Mouse (Mus musculus): Measurements from ENCODE around the gene Cyp2d34. TPM values are rescaled to one million over a fixed set of nuclear protein-coding genes. Genes with fewer than 3 reads are reported as not detected.

Cyp2d34 gene
- total RNA-seq, 1 experiment = not detected

- no peaks in the 10 kb centered on the region for H3K4me1 ChIP-seq (ENCODE audit: control insufficient read depth in 2 of 2, insufficient read depth in 2 of 2, low read length in 2 of 2, poor library complexity in 1 of 2)
- H3K4me3 ChIP-seq (ENCODE audit: insufficient read depth in 1 of 2, low read depth in 1 of 2, low read length in 2 of 2, poor library complexity in 1 of 2, severe bottlenecking in 1 of 2) = no peak overlapping the region
- H3K36me3 ChIP-seq (ENCODE audit: control insufficient read depth, insufficient read depth, low read length, poor library complexity, severe bottlenecking) = no peaks in the 10 kb centered on the region
- TF ChIP-seq CHD2 (IDR thresholded peaks at IDR 0.05; ENCODE audit: low read depth, low read length) (no peak), MAFK (IDR thresholded peaks at IDR 0.05; ENCODE audit: insufficient read depth, low read depth, low read length) (no peak), HCFC1 (IDR thresholded peaks at IDR 0.05; ENCODE audit: borderline replicate concordance, insufficient read depth, low read length) (no peak), ZNF384 (IDR thresholded peaks at IDR 0.05; ENCODE audit: low read depth, low read length) (no peak), ZC3H11A (IDR thresholded peaks at IDR 0.05; ENCODE audit: borderline replicate concordance, low read depth, low read length) (no peak)
- no peak for DNase-seq (ENCODE audit: low read depth, low spot score)
- in situ Hi-C loops (cut with MboI; ENCODE audit: low sequenced_read_pairs in 2 of 2, unreplicated experiment in 2 of 2) = no loop called here
- H3K27ac ChIP-seq (ENCODE audit: insufficient read depth, low read depth, low read length, poor library complexity, severe bottlenecking) = no peak overlapping the region
- no peaks in the 10 kb centered on the region for H3K9me3 ChIP-seq (ENCODE audit: control insufficient read depth, insufficient read depth, low read depth, low read length)
- no peak overlapping the region for H3K9ac ChIP-seq (ENCODE audit: insufficient read depth, low read depth, low read length, poor library complexity, severe bottlenecking)
These were observed 38.1 kb downstream of the Cyp2d34 start for GRCm38 (mm10) chr15:82582621-82583020.

DNA sequence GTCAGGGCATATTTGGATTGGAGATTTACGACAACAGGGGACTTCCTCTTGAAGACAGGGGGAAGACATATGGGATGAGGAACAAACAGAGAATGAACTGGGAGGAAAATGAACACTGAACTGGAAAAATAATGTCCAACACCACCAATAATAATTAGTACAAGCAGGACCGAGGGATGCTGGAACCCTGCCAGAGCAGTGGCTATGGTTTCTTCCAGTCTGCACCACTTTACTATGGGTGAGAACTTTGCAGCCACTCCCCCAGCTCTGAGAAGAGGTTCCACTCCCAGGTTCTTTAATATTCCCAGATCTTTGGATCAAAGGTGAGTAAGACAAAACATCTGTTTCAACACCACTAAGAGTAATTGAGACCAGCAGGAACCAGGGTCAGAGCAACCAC lies 41.7 kb downstream of the Cyp2d34 start:
- TF ChIP-seq MAFK (IDR thresholded peaks at IDR 0.05; ENCODE audit: insufficient read depth, low read depth, low read length) (no peak), ZC3H11A (IDR thresholded peaks at IDR 0.05; ENCODE audit: borderline replicate concordance, low read depth, low read length) (no peak), ZNF384 (IDR thresholded peaks at IDR 0.05; ENCODE audit: low read depth, low read length) (no peak), HCFC1 (IDR thresholded peaks at IDR 0.05; ENCODE audit: borderline replicate concordance, insufficient read depth, low read length) (no peak), CHD2 (IDR thresholded peaks at IDR 0.05; ENCODE audit: low read depth, low read length) (no peak)
- H3K36me3 ChIP-seq (ENCODE audit: control insufficient read depth, insufficient read depth, low read length, poor library complexity, severe bottlenecking) = no peaks in the 10 kb centered on the region
- H3K4me3 ChIP-seq (ENCODE audit: insufficient read depth in 1 of 2, low read depth in 1 of 2, low read length in 2 of 2, poor library complexity in 1 of 2, severe bottlenecking in 1 of 2) = no peak overlapping the region
- H3K9me3 ChIP-seq (ENCODE audit: control insufficient read depth, insufficient read depth, low read depth, low read length) = 0 out of 2 replicates have a peak, but pooled peaks cover 1% of the 10 kb centered on the region
- H3K9ac ChIP-seq (ENCODE audit: insufficient read depth, low read depth, low read length, poor library complexity, severe bottlenecking) = no peak overlapping the region
- H3K27ac ChIP-seq (ENCODE audit: insufficient read depth, low read depth, low read length, poor library complexity, severe bottlenecking) = no peak overlapping the region
- no peaks in the 10 kb centered on the region for H3K4me1 ChIP-seq (ENCODE audit: control insufficient read depth in 2 of 2, insufficient read depth in 2 of 2, low read length in 2 of 2, poor library complexity in 1 of 2)
- DNase-seq (ENCODE audit: low read depth, low spot score) = no peak
- in situ Hi-C loops (cut with MboI; ENCODE audit: low sequenced_read_pairs in 2 of 2, unreplicated experiment in 2 of 2) = no loop called here

DNA sequence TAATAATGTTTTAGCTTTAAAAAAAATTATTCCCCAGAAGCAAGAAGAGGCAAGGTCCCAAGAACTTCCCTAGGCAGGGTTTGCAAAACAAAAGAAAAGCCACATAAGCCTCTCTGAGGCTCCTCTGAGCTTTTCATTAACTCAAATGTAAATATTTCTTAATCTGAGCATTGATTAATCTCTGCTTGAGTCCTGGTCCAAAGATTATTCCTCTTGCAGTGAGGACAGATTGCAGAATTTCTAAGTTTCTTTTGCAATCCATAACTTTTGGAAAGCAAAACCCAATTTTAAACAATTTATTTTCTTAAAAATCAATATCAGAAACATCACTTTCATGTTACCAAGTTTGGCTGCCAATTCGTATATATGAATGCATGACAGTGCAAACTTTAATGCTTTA lies 47.9 kb downstream of the Cyp2d34 start:
- in situ Hi-C loops (cut with MboI; ENCODE audit: low sequenced_read_pairs in 2 of 2, unreplicated experiment in 2 of 2) = no loop called here
- Histone ChIP-seq H3K9ac (ENCODE audit: insufficient read depth, low read depth, low read length, poor library complexity, severe bottlenecking) (no peak overlapping the region), H3K36me3 (ENCODE audit: control insufficient read depth, insufficient read depth, low read length, poor library complexity, severe bottlenecking) (no peaks in the 10 kb centered on the region)

More for the DNA sequence above, 47.9 kb downstream of the Cyp2d34 start:
- Histone ChIP-seq H3K27ac (ENCODE audit: insufficient read depth, low read depth, low read length, poor library complexity, severe bottlenecking) (no peak overlapping the region), H3K9me3 (ENCODE audit: control insufficient read depth, insufficient read depth, low read depth, low read length) (peaks cover 1% of the 10 kb centered on the region; the same call in 1 of the 2 replicates), H3K4me1 (ENCODE audit: control insufficient read depth in 2 of 2, insufficient read depth in 2 of 2, low read length in 2 of 2, poor library complexity in 1 of 2) (no peaks in the 10 kb centered on the region), H3K4me3 (ENCODE audit: insufficient read depth in 1 of 2, low read depth in 1 of 2, low read length in 2 of 2, poor library complexity in 1 of 2, severe bottlenecking in 1 of 2) (no peak overlapping the region)
- DNase-seq (ENCODE audit: low read depth, low spot score) = no peak
- TF ChIP-seq ZNF384 (IDR thresholded peaks at IDR 0.05; ENCODE audit: low read depth, low read length) (no peak), CHD2 (IDR thresholded peaks at IDR 0.05; ENCODE audit: low read depth, low read length) (no peak), ZC3H11A (IDR thresholded peaks at IDR 0.05; ENCODE audit: borderline replicate concordance, low read depth, low read length) (no peak), HCFC1 (IDR thresholded peaks at IDR 0.05; ENCODE audit: borderline replicate concordance, insufficient read depth, low read length) (no peak), MAFK (IDR thresholded peaks at IDR 0.05; ENCODE audit: insufficient read depth, low read depth, low read length) (no peak)

Other genes starting within 250 kb of the Cyp2d34 start
- gene Cyp2d22, start 240.7 kb downstream of the Cyp2d34 start, total RNA-seq (2012; rRNA removed) = 0.94 and 2.3 TPM in 2 replicates
- gene Cyp2d11, start 226.9 kb downstream of the Cyp2d34 start, total RNA-seq (2012; rRNA removed) = not detected in 2 replicates
- gene Cyp2d10, start 213.8 kb downstream of the Cyp2d34 start, total RNA-seq (2012; rRNA removed) = not detected in 2 replicates
- not detected in 2 replicates for gene Cyp2d9, start 187.5 kb downstream of the Cyp2d34 start, total RNA-seq (2012; rRNA removed)
- gene Cyp2d12, start 65.9 kb downstream of the Cyp2d34 start, total RNA-seq (2012; rRNA removed) = not detected in 2 replicates
- gene Cyp2d40, start 143.2 kb upstream of the Cyp2d34 start, total RNA-seq (2012; rRNA removed) = not detected in 2 replicates
- not detected in 2 replicates for gene Cyp2d26, start 173.3 kb upstream of the Cyp2d34 start, total RNA-seq (2012; rRNA removed)

All from ES-E14 (cell line).